Mouse (Mus musculus) ES-Bruce4 (cell line): ENCODE results near the gene Pknox2.

Experiments used
- CTCF ChIP-seq: IDR thresholded peaks from one replicate; pipeline ENCODE4 v1.8.1; 2011; ENCODE audit warnings: low read depth, low read length
- EP300 ChIP-seq: IDR thresholded peaks from 2 replicates; pipeline ENCODE4 v1.6.1; 2011; ENCODE audit warnings: low read depth, low read length; ENCODE audit not compliant: insufficient read depth
- POLR2A ChIP-seq: IDR thresholded peaks from one replicate; pipeline ENCODE4 v1.8.1; 2011; ENCODE audit warnings: low read length; ENCODE audit not compliant: insufficient read depth

DNA sequence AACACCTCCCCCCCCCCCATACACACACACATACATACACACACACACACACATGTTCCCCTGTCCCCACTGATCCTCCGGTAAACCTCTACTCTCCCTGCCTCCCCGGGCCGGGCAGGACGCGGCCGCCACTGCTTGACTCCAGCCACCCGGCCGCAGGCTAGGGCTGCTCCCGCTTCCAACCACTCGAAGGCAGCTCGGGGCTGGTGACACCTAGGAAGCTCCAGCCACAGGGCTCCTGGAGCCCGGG lies 929 bp downstream of the Pknox2 start:
- TF ChIP-seq POLR2A (no peak), CTCF (no peak), EP300 (no peak)
